Mouse (Mus musculus): ENCODE results near the gene Hoxc8.

- TF ChIP-seq GATA1 (IDR thresholded peaks at IDR 0.05; ENCODE audit: low read depth, low read length) (no peak), CTCF (IDR thresholded peaks at IDR 0.05 in 2 of 3, conservative IDR thresholded peaks at IDR 0.05 in 1 of 3; ENCODE audit: control insufficient read depth in 1 of 3, insufficient read depth in 1 of 3, low read depth in 2 of 3, low read length in 3 of 3, poor library complexity in 1 of 3, severe bottlenecking in 1 of 3) (no peak), TCF12 (IDR thresholded peaks at IDR 0.05; ENCODE audit: low read depth, low read length) (no peak), POLR2AphosphoS2 (IDR thresholded peaks at IDR 0.05; ENCODE audit: low read length) (no peak), EP300 (IDR thresholded peaks at IDR 0.05; ENCODE audit: low read depth in 1 of 2, low read length in 2 of 2) (no peak), POLR2A (IDR thresholded peaks at IDR 0.05; ENCODE audit: control insufficient read depth in 1 of 2, insufficient read depth in 1 of 2, low read depth in 1 of 2, low read length in 2 of 2, poor library complexity in 1 of 2) (no peak), CHD2 (IDR thresholded peaks at IDR 0.05; ENCODE audit: low read length) (no peak), ZMIZ1 (IDR thresholded peaks at IDR 0.05; ENCODE audit: low read depth, low read length) (no peak), MYC (IDR thresholded peaks at IDR 0.05; ENCODE audit: low read depth, low read length) (no peak), USF1 (IDR thresholded peaks at IDR 0.05; ENCODE audit: low read depth, low read length) (no peak), ZNF384 (IDR thresholded peaks at IDR 0.05; ENCODE audit: low read depth, low read length) (no peak), ELF1 (IDR thresholded peaks at IDR 0.05; ENCODE audit: low read depth, low read length) (no peak)
Measured at GRCm38 (mm10) chr15:102996548-102996947, 6.1 kb downstream of the Hoxc8 start.
